Mouse (Mus musculus) naive thymus-derived CD4-positive, alpha-beta T cell, adult 2 months (primary cell): ENCODE data around the gene Sppl2b.
A peak's percentile ranks its signal among the peaks of the same experiment; 100 is the strongest.
"Not testable (repeated sequence)": the region's sequence is repeated elsewhere in the genome, so short reads cannot be mapped to it uniquely, and the experiment has no call there.

ENCODE experiments used
- DNase-seq: peaks from one replicate; pipeline ENCODE4 v3.0.0-alpha.2; 2011; ENCODE audit warnings: low read depth

Gene Sppl2b

GRCm38 (mm10) chr10:80854913-80855748 lies at the start of gene Sppl2b, which contains the start of gene Lsm7:
Gene Sppl2b, plus strand, starts transcription at chr10:80855275.
Gene Lsm7, minus strand, starts transcription at chr10:80855209.
- peak; percentile 98 for DNase-seq

- DNase-seq: no peak
These were observed 49.8 kb upstream of the Sppl2b start for GRCm38 (mm10) chr10:80805322-80805721.

GRCm38 (mm10) chr10:80805925-80806324 lies 49.1 kb upstream of the Sppl2b start:
- DNase-seq: peak; percentile 78

DNA sequence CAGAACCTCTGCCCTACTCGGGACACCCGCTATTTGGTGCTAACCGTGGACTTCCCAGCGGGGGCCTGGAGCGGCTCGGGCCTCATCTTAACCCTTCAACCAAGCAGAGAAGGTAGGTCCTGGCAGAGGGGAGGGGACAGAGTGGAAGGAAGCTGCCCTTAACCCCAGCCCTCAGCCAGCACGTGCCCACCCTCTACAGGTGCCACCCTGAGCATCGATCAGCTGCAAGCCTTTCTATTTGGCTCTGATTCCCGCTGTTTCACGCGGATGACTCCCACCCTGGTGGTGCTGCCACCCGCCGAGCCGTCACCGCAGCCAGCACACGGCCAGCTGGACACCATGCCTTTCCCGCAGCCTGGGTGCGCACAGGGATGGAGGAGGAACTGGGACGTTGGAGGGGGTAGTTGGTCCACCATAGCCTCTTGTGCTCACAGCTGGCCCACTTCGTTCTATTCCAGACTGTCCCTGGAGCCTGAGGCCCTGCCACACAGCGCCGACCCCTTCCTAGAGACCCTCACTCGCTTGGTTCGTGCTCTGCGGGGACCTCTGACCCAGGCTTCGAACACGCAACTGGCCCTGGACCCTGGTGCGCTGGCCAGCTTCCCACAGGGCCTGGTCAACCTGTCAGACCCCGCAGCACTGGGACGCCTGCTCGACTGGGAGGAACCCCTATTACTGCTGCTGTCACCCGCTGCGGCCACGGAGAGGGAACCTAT lies 48.6 kb upstream of the Sppl2b start:
- no peak for DNase-seq

- DNase-seq: peak; percentile 65
These were observed 47.9 kb upstream of the Sppl2b start for GRCm38 (mm10) chr10:80807057-80807627.

DNA sequence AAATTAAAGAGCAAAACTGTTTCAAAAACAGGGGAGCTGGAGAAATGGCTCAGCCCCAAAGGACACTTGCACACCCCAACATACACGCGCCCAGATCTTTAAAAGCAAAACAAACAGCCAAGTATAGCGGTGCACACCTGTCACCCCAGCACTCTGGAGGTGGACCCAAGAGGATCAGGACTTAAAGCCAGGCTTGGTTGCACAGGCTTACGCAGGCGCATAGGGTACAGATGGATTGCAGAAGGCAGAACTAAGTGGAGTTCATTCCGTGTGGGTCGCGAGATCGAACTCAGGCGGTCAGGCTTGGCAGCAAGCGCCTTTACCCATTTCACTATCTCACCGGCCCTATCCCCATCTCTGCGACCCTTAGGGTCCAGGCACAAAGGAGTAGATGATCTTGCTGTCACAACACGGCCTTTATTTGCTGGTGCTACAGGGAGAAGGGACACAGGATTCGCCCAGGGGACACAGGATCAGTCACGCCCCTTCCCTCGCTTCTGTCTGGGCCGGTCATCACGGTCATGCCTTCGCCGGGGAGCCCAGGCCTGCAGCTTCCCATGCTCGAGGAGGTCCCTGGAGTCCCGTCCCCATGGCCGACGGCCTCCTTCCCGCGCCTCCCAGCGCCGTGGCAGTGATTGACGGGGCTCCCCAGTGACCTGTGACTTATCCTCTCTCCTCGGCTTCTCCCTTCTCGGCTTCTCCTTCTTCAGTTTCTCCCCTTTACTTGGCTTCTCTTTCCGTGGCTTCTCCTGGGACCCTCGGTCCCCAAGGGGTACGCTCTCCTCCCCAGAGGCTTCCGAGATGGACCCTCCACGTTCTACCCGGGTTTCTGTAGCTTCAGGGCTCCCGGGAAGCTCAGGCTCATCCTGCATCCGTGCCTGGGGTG lies 46.7 kb upstream of the Sppl2b start:
- no peak for DNase-seq

GRCm38 (mm10) chr10:80808985-80809632 lies 46.0 kb upstream of the Sppl2b start:
- DNase-seq: no peak

DNA sequence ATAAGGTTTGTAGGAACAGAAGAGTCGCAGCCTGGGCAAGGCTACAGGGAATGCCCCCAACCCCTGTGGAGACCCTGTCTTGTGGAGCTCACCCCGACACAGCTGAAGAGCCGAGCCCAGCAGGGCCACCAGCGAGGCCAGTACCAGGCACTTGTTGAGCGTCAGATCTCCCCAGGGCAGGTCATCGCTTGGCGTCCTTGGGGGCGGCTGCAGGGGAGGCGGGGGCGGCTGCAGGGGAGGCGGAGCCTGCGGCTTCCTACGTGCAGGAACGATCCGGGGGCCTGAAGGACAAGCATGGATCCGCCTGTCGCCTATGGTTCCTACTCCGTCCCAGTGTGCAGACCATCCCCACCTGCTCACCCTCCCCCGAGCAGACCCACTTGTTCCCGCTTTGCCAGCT lies 45.0 kb upstream of the Sppl2b start:
- no peak for DNase-seq

DNA sequence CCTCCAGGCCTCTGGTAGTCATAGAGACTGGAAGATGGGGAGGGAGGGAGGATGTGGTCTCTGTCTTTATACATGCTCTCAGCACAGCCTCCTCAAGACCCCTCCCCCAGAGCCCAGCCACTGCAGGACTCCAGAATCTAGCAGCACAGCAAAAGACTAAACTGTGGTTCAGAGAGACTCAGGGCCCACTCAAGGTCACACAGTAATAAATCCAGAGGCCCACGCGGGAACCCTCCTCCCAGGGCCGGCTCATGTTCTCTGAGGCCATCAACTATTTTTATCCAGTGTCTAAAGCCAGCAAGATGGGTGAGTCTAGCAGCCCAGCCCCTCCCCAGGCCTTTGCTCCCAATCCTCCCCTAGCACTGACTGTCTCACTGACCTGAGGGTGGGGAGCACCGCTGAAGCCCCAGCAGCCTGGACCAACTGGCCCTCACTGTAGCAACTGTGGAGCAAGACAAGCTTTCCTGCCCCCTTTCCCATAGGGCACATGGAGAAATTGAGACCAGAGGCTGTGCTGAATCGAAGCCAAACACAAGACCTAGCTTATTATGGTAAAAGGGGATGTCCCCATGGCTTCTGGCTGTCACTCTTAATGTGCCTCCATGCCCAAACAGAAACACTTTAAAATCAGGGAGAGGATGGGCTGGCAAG lies 42.6 kb upstream of the Sppl2b start:
- DNase-seq: no peak

DNA sequence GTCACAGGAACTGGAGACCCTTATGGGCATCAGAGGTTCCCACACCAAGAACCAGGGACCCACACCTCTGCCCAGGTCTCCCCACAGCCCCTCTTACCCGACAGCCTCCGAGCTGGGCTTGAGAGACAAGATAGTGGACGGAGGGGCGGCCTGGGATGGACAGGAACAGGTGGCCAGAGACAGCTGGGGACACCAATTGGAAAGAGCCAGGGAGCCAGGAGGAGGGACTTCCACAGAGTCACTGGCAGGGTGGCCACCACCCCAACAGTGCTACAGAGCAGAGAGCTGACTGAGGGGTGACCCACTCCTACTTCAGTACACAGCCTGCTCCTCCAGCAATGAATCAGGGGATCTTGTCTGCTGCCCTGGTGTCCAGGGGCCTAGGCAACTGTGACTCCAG lies 41.7 kb upstream of the Sppl2b start, which contains the start of gene Jsrp1:
Jsrp1 (minus strand) TSS at position 133 of the 400 bp plus-strand sequence.
- no peak for DNase-seq

GRCm38 (mm10) chr10:80814800-80815199 lies 40.3 kb upstream of the Sppl2b start:
- DNase-seq: no peak

DNA sequence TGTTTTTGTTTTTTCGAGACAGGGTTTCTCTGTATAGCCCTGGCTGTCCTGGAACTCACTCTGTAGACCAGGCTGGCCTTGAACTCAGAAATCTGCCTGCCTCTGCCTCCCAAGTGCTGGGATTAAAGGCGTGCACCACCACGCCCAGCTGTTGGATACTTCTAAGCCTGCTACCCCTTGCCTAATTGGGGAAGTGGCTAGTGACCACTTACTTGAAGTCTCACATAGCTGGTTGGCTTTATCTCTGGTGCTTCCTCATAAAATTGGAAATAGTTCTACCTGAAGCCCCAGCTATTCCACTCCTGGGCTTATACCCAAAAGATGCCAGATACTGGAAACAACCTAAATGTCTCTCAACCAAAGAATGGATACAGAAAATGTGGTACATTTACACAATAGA lies 38.8 kb upstream of the Sppl2b start:
- DNase-seq: not testable (repeated sequence)

DNA sequence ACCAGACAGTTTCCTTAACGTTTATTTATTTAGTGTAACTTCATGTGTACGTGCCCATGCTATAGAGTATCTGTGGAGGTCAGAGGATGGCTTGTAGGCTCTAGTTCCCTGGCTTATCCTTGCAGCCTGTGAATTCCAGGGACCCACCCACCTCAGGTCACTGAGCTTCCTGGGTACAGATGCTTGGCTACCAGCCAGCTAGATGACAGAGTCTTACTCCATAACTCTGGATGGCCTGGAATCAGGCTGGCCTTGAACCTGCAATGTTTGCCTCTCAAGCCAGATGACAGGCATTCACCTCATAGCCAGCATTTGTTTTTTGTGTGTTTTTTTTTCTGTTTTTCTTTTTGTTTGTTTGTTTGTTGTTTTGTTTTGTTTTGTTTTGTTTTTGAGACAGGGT lies 37.9 kb upstream of the Sppl2b start:
- DNase-seq: no peak

- DNase-seq: not testable (repeated sequence)
These were observed 37.1 kb upstream of the Sppl2b start for GRCm38 (mm10) chr10:80817955-80818354.

GRCm38 (mm10) chr10:80818599-80819281 lies 36.3 kb upstream of the Sppl2b start:
- no peak for DNase-seq

DNA sequence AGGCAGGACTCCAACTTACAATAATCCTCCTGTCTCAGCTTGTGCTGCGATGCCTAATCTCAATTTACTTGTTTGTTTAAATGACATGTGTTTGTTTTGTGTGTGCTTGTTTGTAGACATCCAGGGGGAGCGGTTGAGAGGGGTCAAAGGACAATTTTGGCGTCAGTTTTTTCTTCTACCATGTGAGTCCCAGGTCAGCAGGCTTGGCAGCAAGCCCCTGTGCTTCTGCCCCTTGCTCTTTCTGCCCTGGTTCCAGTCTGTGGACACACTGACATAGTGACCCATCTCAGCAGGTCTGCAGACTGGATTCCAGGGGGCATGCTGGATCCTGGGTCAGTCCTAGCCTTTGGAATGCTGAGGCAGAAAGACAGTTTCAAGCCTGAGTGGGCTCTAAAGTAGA lies 35.7 kb upstream of the Sppl2b start:
- no peak for DNase-seq

GRCm38 (mm10) chr10:80821991-80822390 lies 33.1 kb upstream of the Sppl2b start:
- DNase-seq: peak; percentile 66

DNA sequence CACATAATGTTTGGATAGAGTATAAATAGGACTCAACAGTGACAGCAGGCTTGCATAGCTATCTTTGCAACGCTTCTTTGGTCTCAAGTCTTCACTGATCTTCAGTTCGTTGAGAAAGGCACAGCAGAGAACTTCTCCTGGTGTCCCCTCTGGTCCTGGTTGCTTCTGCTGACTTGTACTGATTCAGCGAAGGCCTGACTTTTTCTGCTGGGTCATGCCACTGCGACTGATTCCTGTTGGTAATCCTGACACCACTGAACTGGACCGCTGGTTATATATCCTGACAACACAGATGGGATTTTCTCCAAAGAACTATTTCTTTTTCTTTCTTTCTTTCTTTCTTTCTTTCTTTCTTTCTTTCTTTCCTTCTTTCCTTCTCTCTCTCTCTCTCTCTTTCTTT lies 32.5 kb upstream of the Sppl2b start:
- DNase-seq: no peak

DNA sequence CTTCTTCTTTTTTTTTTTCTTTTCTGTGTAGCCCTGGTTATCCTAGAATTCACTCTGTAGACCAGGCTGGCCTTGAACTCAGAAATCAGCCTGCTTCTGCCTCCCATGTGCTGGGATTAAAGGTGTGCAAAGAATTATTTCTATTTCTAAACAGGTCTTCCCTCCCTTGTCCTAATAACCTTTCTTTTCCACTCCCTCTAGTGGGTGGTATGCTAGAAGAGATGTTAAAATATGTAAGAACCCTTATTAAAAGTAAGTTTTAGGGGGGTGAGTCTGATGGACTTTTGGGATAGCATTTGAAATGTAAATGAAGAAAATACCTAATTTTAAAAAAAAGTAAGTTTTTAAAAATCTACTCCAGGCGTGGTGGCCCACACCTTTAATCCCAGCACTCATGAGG lies 31.8 kb upstream of the Sppl2b start:
- no peak for DNase-seq
